Mouse (Mus musculus) lung, postnatal 25 days (tissue): ENCODE measurements at regions not wholly inside any gene's neighbourhood (a gene's known extent, or its start where the extent isn't known, plus 50 kb on each side); places are given as distances from the start of the nearest gene placed in this dataset.

Experiments
- DNase-seq: peaks from one replicate; pipeline ENCODE4 v3.0.0; 2022; ENCODE audit warnings: low spot score

- peak; percentile 59 for DNase-seq
Observed at GRCm38 (mm10) chr13:51299047-51299760, 109.2 kb upstream of the S1pr3 start.

GRCm38 (mm10) chr13:51301476-51301875, 107.0 kb upstream of the S1pr3 start:
- no peak for DNase-seq

- DNase-seq, result no peak
Observed at GRCm38 (mm10) chr13:51303112-51303511, 105.3 kb upstream of the S1pr3 start.

- no peak for DNase-seq
Observed at GRCm38 (mm10) chr13:51304631-51305030, 103.8 kb upstream of the S1pr3 start.

- DNase-seq, result no peak
Observed at GRCm38 (mm10) chr13:51309446-51309845, 99.0 kb upstream of the S1pr3 start.

- DNase-seq, result no peak
Observed at GRCm38 (mm10) chr13:51310041-51310440, 98.4 kb upstream of the S1pr3 start.

- peak; percentile 42 for DNase-seq
Observed at GRCm38 (mm10) chr13:51311679-51312255, 96.7 kb upstream of the S1pr3 start.

- DNase-seq, result peak; percentile 61
Observed at GRCm38 (mm10) chr13:51313129-51313850, 95.1 kb upstream of the S1pr3 start.

- peak; percentile 45 for DNase-seq
Observed at GRCm38 (mm10) chr13:51314541-51314977, 93.9 kb upstream of the S1pr3 start.

- DNase-seq, result no peak
Observed at GRCm38 (mm10) chr13:51315008-51315778, 93.2 kb upstream of the S1pr3 start.

- no peak for DNase-seq
Observed at GRCm38 (mm10) chr13:51315779-51316041, 92.7 kb upstream of the S1pr3 start.

- DNase-seq, result peak; percentile 18
Observed at GRCm38 (mm10) chr13:51323058-51323715, 85.3 kb upstream of the S1pr3 start.

- DNase-seq, result no peak
Observed at GRCm38 (mm10) chr13:51324714-51325113, 83.7 kb upstream of the S1pr3 start.

GRCm38 (mm10) chr13:51325298-51325697, 83.1 kb upstream of the S1pr3 start:
- DNase-seq, result no peak

GRCm38 (mm10) chr13:51326128-51326527, 82.3 kb upstream of the S1pr3 start:
- no peak for DNase-seq

- DNase-seq, result peak; percentile 17
Observed at GRCm38 (mm10) chr13:51328131-51328970, 80.1 kb upstream of the S1pr3 start.

GRCm38 (mm10) chr13:51328971-51329346, 79.5 kb upstream of the S1pr3 start:
- DNase-seq, result no peak

GRCm38 (mm10) chr13:51329717-51330116, 78.7 kb upstream of the S1pr3 start:
- DNase-seq, result no peak

- DNase-seq, result no peak
Observed at GRCm38 (mm10) chr13:51332271-51332670, 76.2 kb upstream of the S1pr3 start.

- no peak for DNase-seq
Observed at GRCm38 (mm10) chr13:51333481-51333880, 75.0 kb upstream of the S1pr3 start.

GRCm38 (mm10) chr13:51336726-51337125, 71.7 kb upstream of the S1pr3 start:
- no peak for DNase-seq
